Mouse (Mus musculus) stomach, adult 2 months (tissue): Measurements from ENCODE around the gene Gm3149. TPM values are rescaled to one million over a fixed set of nuclear protein-coding genes. Genes with fewer than 3 reads are reported as not detected.

ENCODE experiments used
- polyA plus RNA-seq: library from polyadenylated mRNA; depleted of rRNA; stranded (reverse); fragments of >200 nt; gene quantifications from 2 replicates; pipeline ENCODE4 v1.2.3, GENCODE M21; 2012; rRNA removed

The Gm3149 gene
- not detected in 2 replicates for polyA plus RNA-seq

DNA sequence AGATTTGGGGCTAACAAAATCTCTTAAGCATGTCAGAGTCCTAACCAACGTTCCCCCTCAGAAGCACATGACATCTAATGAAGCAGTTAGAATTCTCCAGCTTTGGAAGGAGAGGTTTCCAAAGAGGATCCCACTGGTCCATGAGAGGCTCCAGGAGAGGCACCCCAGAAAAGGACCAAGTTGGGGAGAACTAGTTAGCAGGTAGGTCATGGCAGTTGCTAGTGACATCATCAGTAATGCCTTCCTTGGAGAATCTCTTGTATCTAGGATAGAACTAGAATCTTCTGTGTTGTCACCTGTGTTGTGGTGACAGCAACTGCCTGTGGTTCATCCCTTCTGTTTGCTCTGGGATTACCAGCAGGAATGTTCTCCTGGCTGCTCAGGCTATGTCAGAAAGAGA, at the start of gene Gm3149:
Gene Gm3149, plus strand, starts transcription at position 301 of the 400 bp plus-strand sequence.

DNA sequence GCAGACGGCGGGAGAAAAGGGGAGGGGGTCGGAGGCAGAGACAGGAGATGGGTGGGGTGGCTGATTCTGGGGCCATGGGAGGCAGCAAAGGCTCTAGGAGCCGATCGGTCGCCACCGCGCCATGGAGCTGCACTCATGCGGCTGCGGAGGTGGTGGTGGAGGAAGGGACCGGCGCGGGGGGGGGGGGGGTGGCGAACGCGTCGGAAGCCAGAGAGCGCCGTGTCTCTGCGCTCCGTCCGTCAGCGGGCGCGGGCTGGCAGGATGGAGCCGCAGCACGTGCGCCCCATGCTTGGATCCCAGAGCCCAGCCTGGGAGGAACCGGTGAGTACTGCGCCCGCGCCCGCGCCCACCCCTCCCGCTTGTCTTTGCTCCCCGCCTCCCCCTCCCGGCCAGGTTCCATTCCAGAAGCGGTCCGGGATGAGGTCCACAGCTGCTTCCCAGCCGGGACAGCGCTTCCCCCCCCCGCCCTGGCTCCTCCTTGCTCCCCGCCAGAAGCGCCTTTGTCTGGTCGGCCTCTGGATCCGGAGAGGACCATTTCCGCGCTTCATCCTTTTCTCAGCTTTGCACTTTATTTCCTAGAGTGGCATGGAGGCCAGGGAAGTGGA, 17.5 kb downstream of the Gm3149 start, which contains the start of gene 2610042L04Rik:
Gene 2610042L04Rik, plus strand, starts transcription at position 288 of the 605 bp plus-strand sequence.

Other genes with a start within 250 kb of the Gm3149 start
- gene Gm3115, start 233.2 kb upstream of the Gm3149 start, polyA plus RNA-seq = not detected in 2 replicates
- gene Gm8108, start 206.8 kb upstream of the Gm3149 start, polyA plus RNA-seq = not detected in 2 replicates
- gene Gm3127, start 152.3 kb upstream of the Gm3149 start, polyA plus RNA-seq = not detected in 2 replicates
- not detected in 2 replicates for gene Gm2974, start 134.7 kb upstream of the Gm3149 start, polyA plus RNA-seq
- gene Gm3138, start 67.7 kb upstream of the Gm3149 start, polyA plus RNA-seq = not detected in 2 replicates
- gene 2610042L04Rik, start 17.5 kb downstream of the Gm3149 start, polyA plus RNA-seq = not detected in 2 replicates
- gene Gm3159, start 80.2 kb downstream of the Gm3149 start, polyA plus RNA-seq = not detected in 2 replicates
- not detected in 2 replicates for gene Gm3164, start 98.2 kb downstream of the Gm3149 start, polyA plus RNA-seq
- gene Gm3173, start 113.7 kb downstream of the Gm3149 start, polyA plus RNA-seq = not detected in 2 replicates
- gene Gm3182, start 164.5 kb downstream of the Gm3149 start, polyA plus RNA-seq = not detected in 2 replicates
- not detected in 2 replicates for gene Gm3047, start 238.1 kb downstream of the Gm3149 start, polyA plus RNA-seq